Mouse (Mus musculus) Muller cell, postnatal 12 days (primary cell): ENCODE data around the gene Trim17.
A peak's percentile ranks its signal among the peaks of the same experiment; 100 is the strongest.

ENCODE experiments used
- DNase-seq: peaks from one replicate; pipeline ENCODE4 v3.0.0-alpha.2; 2015; ENCODE audit errors: inconsistent ontology term

Gene Trim17

GRCm38 (mm10) chr11:58954420-58955142 is at the start of gene Trim17, which contains the start of gene Hist3h2a:
TSS of gene Trim17 (plus strand) at chr11:58954685.
TSS of gene Hist3h2a (plus strand) at chr11:58954685.
- peak; percentile 92 for DNase-seq

- DNase-seq: peak; percentile 33
Observed at GRCm38 (mm10) chr11:58904838-58905237, 49.6 kb upstream of the Trim17 start.

- no peak for DNase-seq
Observed at GRCm38 (mm10) chr11:58913776-58914175, 40.7 kb upstream of the Trim17 start.

GRCm38 (mm10) chr11:58914461-58915028 is 39.9 kb upstream of the Trim17 start:
- peak; percentile 32 for DNase-seq

GRCm38 (mm10) chr11:58916879-58917744 is 37.4 kb upstream of the Trim17 start:
- no peak for DNase-seq

GRCm38 (mm10) chr11:58917745-58918366 is 36.6 kb upstream of the Trim17 start, which contains the start of gene Btnl10:
TSS of gene Btnl10 (plus strand) at chr11:58917908.
- no peak for DNase-seq

- no peak for DNase-seq
Observed at GRCm38 (mm10) chr11:58918759-58919158, 35.7 kb upstream of the Trim17 start.

GRCm38 (mm10) chr11:58922420-58922819 is 32.1 kb upstream of the Trim17 start:
- no peak for DNase-seq

GRCm38 (mm10) chr11:58926651-58927050 is 27.8 kb upstream of the Trim17 start:
- no peak for DNase-seq

- no peak for DNase-seq
Observed at GRCm38 (mm10) chr11:58927053-58927452, 27.4 kb upstream of the Trim17 start.

GRCm38 (mm10) chr11:58927790-58928651 is 26.5 kb upstream of the Trim17 start:
- DNase-seq: peak; percentile 61

GRCm38 (mm10) chr11:58929055-58929454 is 25.4 kb upstream of the Trim17 start:
- DNase-seq: no peak

- DNase-seq: peak; percentile 52
Observed at GRCm38 (mm10) chr11:58929641-58930040, 24.8 kb upstream of the Trim17 start.

- DNase-seq: no peak
Observed at GRCm38 (mm10) chr11:58930254-58930653, 24.2 kb upstream of the Trim17 start.

GRCm38 (mm10) chr11:58931576-58931975 is 22.9 kb upstream of the Trim17 start:
- no peak for DNase-seq

GRCm38 (mm10) chr11:58937909-58938308 is 16.6 kb upstream of the Trim17 start:
- no peak for DNase-seq

- DNase-seq: peak; percentile 95
Observed at GRCm38 (mm10) chr11:58938322-58939087, 16.0 kb upstream of the Trim17 start, which contains the start of gene Rnf187. TSS of gene Rnf187 (minus strand) at chr11:58938916.

GRCm38 (mm10) chr11:58939088-58939439 is 15.4 kb upstream of the Trim17 start:
- no peak for DNase-seq

GRCm38 (mm10) chr11:58944136-58944535 is 10.3 kb upstream of the Trim17 start:
- DNase-seq: no peak

- DNase-seq: no peak
Observed at GRCm38 (mm10) chr11:58947306-58947705, 7.2 kb upstream of the Trim17 start.
